Mouse (Mus musculus) limb, embryonic 14.5 days (tissue): Measurements from ENCODE around the gene Oser1. TPM values are rescaled to one million over a fixed set of nuclear protein-coding genes. Genes with fewer than 3 reads are reported as not detected.

ENCODE experiments used
- ATAC-seq: fragments of 200-750 bp; cut with Nextera tagmentation; 2 replicates; pipeline ENCODE4 v1.8.0; 2017; ENCODE audit warnings: low read depth, moderate number of reproducible peaks, moderate TSS enrichment; ENCODE audit not compliant: low FRiP score
- DNase-seq: peaks from one replicate; pipeline ENCODE4 v3.0.0-alpha.2; 2015; ENCODE audit warnings: low spot score
- H3K27ac ChIP-seq: fragments of 300-500 bp; sonication (generic); replicated peaks from 2 replicates; pipeline ENCODE4 v1.5.1; 2014; ENCODE audit warnings: low read depth, mild to moderate bottlenecking, low read length, moderate library complexity, mixed read lengths
- H3K27me3 ChIP-seq: fragments of 300-500 bp; sonication (generic); 2 replicates; pipeline ENCODE4 v1.6.1; 2014; ENCODE audit warnings: low read length, mixed read lengths; ENCODE audit not compliant: control insufficient read depth, insufficient read depth
- H3K36me3 ChIP-seq: fragments of 300-500 bp; sonication (generic); 2 replicates; pipeline ENCODE4 v1.6.1; 2014; ENCODE audit warnings: mild to moderate bottlenecking, low read length, moderate library complexity, mixed read lengths; ENCODE audit not compliant: control insufficient read depth, insufficient read depth
- H3K4me1 ChIP-seq: fragments of 300-500 bp; sonication (generic); 2 replicates; pipeline ENCODE4 v1.6.1; 2014; ENCODE audit warnings: antibody characterized with exemption, low read length, mixed read lengths; ENCODE audit not compliant: control insufficient read depth, insufficient read depth
- H3K4me2 ChIP-seq: fragments of 300-500 bp; sonication (generic); replicated peaks from 2 replicates; pipeline ENCODE4 v1.6.1; 2014; ENCODE audit warnings: low read depth, mild to moderate bottlenecking, low read length, moderate library complexity; ENCODE audit not compliant: severe bottlenecking
- H3K4me3 ChIP-seq: fragments of 300-500 bp; sonication (generic); replicated peaks from 2 replicates; pipeline ENCODE4 v1.5.1; 2014; ENCODE audit warnings: low read length
- H3K9ac ChIP-seq: fragments of 300-500 bp; sonication (generic); 2 replicates; pipeline ENCODE4 v1.6.1; 2014; ENCODE audit warnings: mild to moderate bottlenecking, low read depth, low read length, moderate library complexity; ENCODE audit not compliant: severe bottlenecking
- H3K9me3 ChIP-seq: fragments of 300-500 bp; sonication (generic); 2 replicates; pipeline ENCODE4 v1.6.1; 2016; ENCODE audit warnings: low read length; ENCODE audit not compliant: control insufficient read depth
- POLR2A ChIP-seq: fragments of 200-500 bp; IDR thresholded peaks from 2 replicates; pipeline ENCODE4 v1.8.0; 2012; ENCODE audit warnings: inconsistent platforms, mild to moderate bottlenecking, moderate library complexity, borderline replicate concordance; ENCODE audit not compliant: insufficient read depth, insufficient read length; ENCODE audit errors: extremely low read depth
- WGBS: fragments of 180-500 bp; shearing (Covaris S2); extraction: QIAGEN DNeasy Blood & Tissue Kit; methylation state at CpG from one replicate; pipeline ENCODE4 v1.1.7; 2014; 5-methylcytosine and 5-hydroxymethylcytosine counted together
- polyA plus RNA-seq, 2 experiments: library from polyadenylated mRNA; depleted of rRNA in 1 of 2; stranded (reverse) in 1 of 2; unstranded in 1 of 2; fragments of >200 nt; fragmentation: Nextera tagmentation in 1 of 2; extraction: Ambion mirVana in 1 of 2; gene quantifications; 2 replicates each; pipeline versions ENCODE4 v1.2.1 to v1.2.3; 2012 to 2014

Oser1 gene
- polyA plus RNA-seq, 2 experiments: 33.8 to 85.8 TPM

GRCm38 (mm10) chr2:163458539-163459265 is 34.2 kb upstream of the Oser1 start:
- Histone ChIP-seq H3K9ac (no peak overlapping the region), H3K4me1 (no peaks in the 10 kb centered on the region), H3K9me3 (no peaks in the 10 kb centered on the region), H3K4me2 (no peak overlapping the region), H3K27me3 (no peaks in the 10 kb centered on the region), H3K36me3 (no peaks in the 10 kb centered on the region), H3K4me3 (no peak overlapping the region), H3K27ac (no peak overlapping the region)
- no peak for DNase-seq
- ATAC-seq: no peak
- no peak for TF ChIP-seq POLR2A
- WGBS: 51% methylated on average over 27 of the region's 27 CpGs

- no peak for DNase-seq
- no peak overlapping the region for H3K9ac ChIP-seq
- no peak overlapping the region for H3K4me3 ChIP-seq
- ATAC-seq: no peak
- TF ChIP-seq POLR2A: no peak
- no peak overlapping the region for H3K4me2 ChIP-seq
- no peaks in the 10 kb centered on the region for H3K36me3 ChIP-seq
- WGBS: 88% methylated on average over 13 of the region's 13 CpGs
- H3K4me1 ChIP-seq: no peaks in the 10 kb centered on the region
- H3K27me3 ChIP-seq: no peaks in the 10 kb centered on the region
- no peak overlapping the region for H3K27ac ChIP-seq
- no peaks in the 10 kb centered on the region for H3K9me3 ChIP-seq
These were observed 28.9 kb upstream of the Oser1 start for GRCm38 (mm10) chr2:163453378-163453777.

DNA sequence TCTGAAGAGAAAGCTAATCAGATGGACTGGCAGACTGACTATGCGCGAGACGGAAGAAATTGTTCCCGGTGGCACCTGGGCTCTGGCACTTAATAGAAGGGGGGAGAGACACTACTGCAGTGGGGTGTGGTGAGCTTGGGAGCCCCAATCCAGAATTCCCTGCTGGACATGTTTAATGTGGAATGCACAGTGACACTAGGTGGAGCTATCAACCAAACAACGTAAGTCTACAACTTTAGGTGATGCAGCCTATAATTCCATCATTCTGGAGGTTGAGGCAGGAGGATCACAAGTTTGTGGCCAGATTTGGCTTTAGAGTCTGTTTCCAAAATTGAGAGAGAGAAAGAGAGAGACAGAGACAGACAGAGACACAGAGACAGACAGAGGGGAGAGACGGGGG is 28.2 kb upstream of the Oser1 start:
- Histone ChIP-seq H3K4me2 (no peak overlapping the region), H3K36me3 (no peaks in the 10 kb centered on the region), H3K9me3 (no peaks in the 10 kb centered on the region), H3K4me1 (no peaks in the 10 kb centered on the region), H3K9ac (no peak overlapping the region), H3K4me3 (no peak overlapping the region), H3K27ac (no peak overlapping the region), H3K27me3 (no peaks in the 10 kb centered on the region)
- DNase-seq (no peak), ATAC-seq (no peak)
- 90% methylated on average over 6 of the region's 6 CpGs for WGBS
- TF ChIP-seq POLR2A: no peak

DNA sequence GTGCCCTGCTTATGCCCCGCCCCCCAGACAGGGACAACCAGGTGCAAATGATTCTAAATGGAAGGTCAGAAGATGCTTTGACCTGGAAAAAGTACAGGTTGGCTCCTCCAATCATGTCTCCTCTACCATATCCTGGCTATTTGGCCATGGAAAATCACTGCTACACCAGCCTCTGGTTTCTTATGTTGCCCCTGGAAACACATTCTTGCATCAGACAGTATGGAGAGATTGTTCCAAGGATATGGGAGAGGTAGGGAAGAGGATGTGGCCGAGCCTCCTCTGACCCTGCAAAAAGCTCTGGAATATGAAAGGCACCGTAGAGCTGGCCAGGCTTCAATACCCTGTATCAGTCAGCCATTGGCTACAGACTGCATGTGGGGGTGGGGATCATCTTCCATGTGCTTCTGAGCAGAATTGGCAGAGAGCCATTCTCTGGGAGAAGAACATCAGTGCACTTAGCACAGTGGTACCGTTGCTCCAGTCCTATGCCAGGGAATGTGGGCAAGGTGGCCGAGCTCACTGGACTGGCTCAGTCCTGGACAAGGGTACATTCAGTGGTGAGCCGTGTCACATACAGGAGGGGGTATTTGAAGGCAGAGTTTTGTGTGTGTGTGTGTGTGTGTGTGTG is 26.3 kb upstream of the Oser1 start:
- H3K4me3 ChIP-seq: no peak overlapping the region
- TF ChIP-seq POLR2A: no peak
- no peaks in the 10 kb centered on the region for H3K9me3 ChIP-seq
- H3K27ac ChIP-seq: no peak overlapping the region
- H3K4me2 ChIP-seq: no peak overlapping the region
- ATAC-seq (no peak), DNase-seq (no peak)
- H3K36me3 ChIP-seq: no peaks in the 10 kb centered on the region
- whole genome bisulfite sequencing: 69% methylated on average over 6 of the region's 6 CpGs
- no peaks in the 10 kb centered on the region for H3K4me1 ChIP-seq
- H3K27me3 ChIP-seq: no peaks in the 10 kb centered on the region
- no peak overlapping the region for H3K9ac ChIP-seq

DNA sequence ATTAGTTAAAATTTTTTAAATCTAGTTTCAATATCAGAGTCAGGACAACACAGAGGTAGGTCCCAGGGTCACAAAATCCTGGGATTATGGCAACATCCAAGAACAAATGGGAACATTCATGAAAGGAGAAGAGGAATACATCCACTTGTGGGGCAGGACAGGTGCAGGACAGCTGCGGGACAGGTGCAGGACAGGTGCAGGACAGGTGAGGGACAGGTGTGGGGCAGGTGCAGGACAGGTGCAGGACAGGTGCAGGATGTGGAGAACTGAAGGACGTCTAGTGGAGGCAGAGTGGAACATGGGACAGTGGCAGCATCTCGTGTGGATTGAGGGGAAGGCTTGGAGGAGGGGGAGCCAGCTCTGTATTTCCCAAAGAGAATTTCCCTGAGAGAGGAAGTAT is 24.8 kb upstream of the Oser1 start:
- ATAC-seq (no peak), DNase-seq (no peak)
- H3K9ac ChIP-seq: no peak overlapping the region
- WGBS: 67% methylated on average over 3 of the region's 3 CpGs
- no peak overlapping the region for H3K4me3 ChIP-seq
- H3K9me3 ChIP-seq: no peaks in the 10 kb centered on the region
- H3K36me3 ChIP-seq: no peaks in the 10 kb centered on the region
- no peak for TF ChIP-seq POLR2A
- no peak overlapping the region for H3K4me2 ChIP-seq
- no peak overlapping the region for H3K27ac ChIP-seq
- no peaks in the 10 kb centered on the region for H3K27me3 ChIP-seq
- H3K4me1 ChIP-seq: no peaks in the 10 kb centered on the region
